Mouse (Mus musculus) kidney, adult 2 months (tissue): Measurements from ENCODE around the gene Traf5. TPM values are rescaled to one million over a fixed set of nuclear protein-coding genes. Genes with fewer than 3 reads are reported as not detected.
A peak's percentile ranks its signal among the peaks of the same experiment; 100 is the strongest.

Experiments used
- DNase-seq: peaks from one replicate; pipeline ENCODE4 v3.0.0; 2021
- H3K27ac ChIP-seq: fragments of 200-500 bp; 2 replicates; pipeline ENCODE4 v1.5.1; 2012; ENCODE audit warnings: low read depth, low read length, control low read depth, inconsistent platforms; ENCODE audit not compliant: insufficient read depth
- H3K27me3 ChIP-seq: fragments of 200-500 bp; replicated peaks from 2 replicates; pipeline ENCODE4 v1.6.1; 2012; ENCODE audit warnings: mild to moderate bottlenecking, moderate library complexity, low read length, inconsistent platforms; ENCODE audit not compliant: control insufficient read depth, insufficient read depth
- H3K36me3 ChIP-seq: fragments of 200-500 bp; 2 replicates; pipeline ENCODE4 v1.6.1; 2012; ENCODE audit warnings: mild to moderate bottlenecking, moderate library complexity, low read length, inconsistent platforms; ENCODE audit not compliant: control insufficient read depth, insufficient read depth
- H3K4me1 ChIP-seq: fragments of 200-500 bp; 2 replicates; pipeline ENCODE4 v1.6.1; 2011; ENCODE audit warnings: low read length; ENCODE audit not compliant: control insufficient read depth, insufficient read depth
- H3K4me3 ChIP-seq: fragments of 200-500 bp; 2 replicates; pipeline ENCODE4 v1.5.1; 2011; ENCODE audit warnings: mild to moderate bottlenecking, low read depth, low read length, control low read depth; ENCODE audit not compliant: insufficient read depth
- CTCF ChIP-seq: fragments of 200-500 bp; conservative IDR thresholded peaks from 2 replicates; pipeline ENCODE4 v1.5.1; 2011; ENCODE audit warnings: low read depth, mild to moderate bottlenecking, control low read depth, low read length, moderate library complexity, mixed read lengths; ENCODE audit not compliant: insufficient read depth, insufficient read length
- POLR2A ChIP-seq: fragments of 200-500 bp; IDR thresholded peaks from one replicate; pipeline ENCODE4 v1.6.1; 2011; ENCODE audit warnings: low read depth, low read length, control low read depth
- WGBS: fragments of 180-500 bp; shearing (Covaris S2); methylation state at CpG from one replicate; pipeline ENCODE4 v1.1.7; 2018; 5-methylcytosine and 5-hydroxymethylcytosine counted together
- polyA plus RNA-seq: library from polyadenylated mRNA; depleted of rRNA; stranded (reverse); fragments of >200 nt; gene quantifications from 2 replicates; pipeline ENCODE4 v1.2.3, GENCODE M21; 2012

The Traf5 gene
- polyA plus RNA-seq, 1 experiment, result 13.6 TPM

DNA sequence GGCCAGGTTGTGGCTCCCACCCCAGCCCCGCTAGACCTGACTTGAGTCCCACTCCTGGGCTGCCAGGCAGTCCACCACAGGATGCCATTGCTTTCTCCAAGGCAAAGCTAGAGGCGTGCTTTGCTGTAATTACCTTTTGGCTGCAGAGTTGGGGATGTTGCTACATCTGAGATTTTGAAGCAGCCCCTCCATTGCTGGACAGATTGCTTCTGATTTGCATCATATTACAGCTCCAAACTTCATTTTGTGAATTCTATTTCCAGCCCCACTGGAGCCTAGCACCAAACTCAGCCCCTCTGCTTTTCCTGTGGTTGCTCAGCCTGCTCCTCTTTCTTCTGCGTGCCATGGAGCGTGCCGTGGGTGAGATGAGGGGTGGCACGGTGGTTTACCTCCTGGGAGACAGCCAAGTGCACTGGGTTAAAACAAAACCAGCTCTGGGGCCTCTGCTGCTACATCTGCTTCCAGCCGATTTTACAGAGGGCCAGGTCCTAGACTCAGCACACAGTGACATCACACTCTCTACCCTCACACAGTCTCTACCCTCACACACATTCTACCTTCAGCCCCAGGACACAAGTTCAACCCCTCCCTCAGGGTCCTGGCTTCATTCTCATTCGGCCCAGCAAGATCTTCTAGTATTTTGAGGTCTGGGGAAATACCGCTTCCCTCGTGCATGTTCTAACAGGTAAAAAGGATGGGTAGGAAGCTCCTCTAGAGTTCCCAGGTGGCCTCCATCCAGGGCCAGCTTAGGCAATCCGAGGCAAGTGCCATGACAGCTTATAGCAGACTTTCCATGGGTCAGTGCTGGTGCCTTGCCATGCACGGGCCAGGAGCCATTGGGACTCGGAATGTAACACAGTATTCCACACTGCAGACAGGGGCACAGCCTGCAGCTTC lies 117.6 kb downstream of the Traf5 start:
- TF ChIP-seq POLR2A (no peak), CTCF (no peak)
- Histone ChIP-seq H3K27me3 (no peaks in the 10 kb centered on the region), H3K4me1 (peaks cover 5% of the 10 kb centered on the region; the same call in 1 of the 2 replicates), H3K4me3 (no peak overlapping the region), H3K27ac (no peak overlapping the region), H3K36me3 (no peaks in the 10 kb centered on the region)
- DNase-seq, result peak; percentile 82
- WGBS, result 43% methylated on average over 13 of the region's 13 CpGs

DNA sequence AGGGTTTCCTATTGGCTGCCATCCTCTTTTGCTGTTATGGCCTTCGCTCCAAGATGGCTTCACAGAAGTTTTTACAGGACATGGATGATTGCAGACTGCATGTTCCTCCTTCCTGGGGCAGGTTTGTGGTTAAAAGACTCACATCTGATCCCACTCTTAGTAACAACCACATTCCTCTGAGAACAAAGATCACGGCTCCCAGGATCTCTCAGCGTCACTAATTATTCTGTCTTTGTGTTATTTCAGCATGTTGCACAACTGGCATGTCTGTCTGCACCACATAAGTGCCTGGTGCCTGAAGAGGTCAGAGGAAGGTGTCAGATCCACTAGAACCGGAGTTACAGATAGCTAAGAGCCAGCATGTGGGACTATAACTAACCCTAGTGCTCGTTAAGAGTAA lies 122.4 kb downstream of the Traf5 start:
- peaks cover 7% of the 10 kb centered on the region; the same call in 1 of the 2 replicates for H3K4me1 ChIP-seq
- no peak overlapping the region for H3K4me3 ChIP-seq
- H3K27ac ChIP-seq, result no peak overlapping the region
- no peaks in the 10 kb centered on the region for H3K36me3 ChIP-seq
- TF ChIP-seq POLR2A (no peak), CTCF (no peak)
- no peaks in the 10 kb centered on the region for H3K27me3 ChIP-seq
- DNase-seq, result peak; percentile 34
- WGBS, result 58% methylated on average over 5 of the region's 5 CpGs

DNA sequence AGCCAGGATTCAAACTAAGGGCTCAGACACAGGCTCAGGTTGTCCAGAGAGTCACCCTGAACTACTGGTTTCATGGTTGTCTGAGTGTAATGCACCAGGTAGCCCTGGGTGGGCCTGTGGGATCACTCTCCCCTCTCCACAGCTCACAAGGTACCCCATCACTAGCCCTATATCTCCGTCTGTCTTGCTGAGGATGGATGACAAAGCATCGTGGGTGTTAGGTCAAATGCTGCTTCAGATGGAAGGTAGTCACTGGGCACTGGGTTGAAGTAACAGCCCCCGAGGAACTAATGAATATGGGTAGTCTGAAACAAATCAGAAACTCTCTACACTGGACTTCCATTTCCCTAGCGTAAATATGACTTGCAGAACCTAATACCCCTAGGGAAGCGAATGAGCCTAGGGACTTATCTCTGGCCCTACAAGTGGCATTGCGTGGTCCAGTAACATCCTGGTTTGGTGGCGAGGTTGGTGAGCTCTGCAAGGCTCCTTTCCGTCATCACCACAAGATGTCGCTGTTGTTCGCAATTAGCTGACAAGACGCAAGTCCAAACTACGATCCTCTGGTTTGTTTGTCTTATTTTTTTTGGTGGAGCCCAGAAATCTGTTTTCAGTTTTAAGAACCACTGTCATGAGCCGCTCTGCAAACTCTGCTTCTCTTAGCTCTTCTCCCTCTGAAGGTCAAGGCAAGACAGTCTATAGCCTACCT lies 127.4 kb downstream of the Traf5 start:
- Histone ChIP-seq H3K36me3 (no peaks in the 10 kb centered on the region), H3K4me1 (peaks cover 14% of the 10 kb centered on the region; the same call in 1 of the 2 replicates), H3K27me3 (no peaks in the 10 kb centered on the region), H3K27ac (peak overlapping the region; percentile 18; the same call in 1 of the 2 replicates), H3K4me3 (no peak overlapping the region)
- TF ChIP-seq POLR2A (no peak), CTCF (peak; percentile 95)
- DNase-seq, result peak; percentile 90
- 10% methylated on average over 13 of the region's 13 CpGs for WGBS

DNA sequence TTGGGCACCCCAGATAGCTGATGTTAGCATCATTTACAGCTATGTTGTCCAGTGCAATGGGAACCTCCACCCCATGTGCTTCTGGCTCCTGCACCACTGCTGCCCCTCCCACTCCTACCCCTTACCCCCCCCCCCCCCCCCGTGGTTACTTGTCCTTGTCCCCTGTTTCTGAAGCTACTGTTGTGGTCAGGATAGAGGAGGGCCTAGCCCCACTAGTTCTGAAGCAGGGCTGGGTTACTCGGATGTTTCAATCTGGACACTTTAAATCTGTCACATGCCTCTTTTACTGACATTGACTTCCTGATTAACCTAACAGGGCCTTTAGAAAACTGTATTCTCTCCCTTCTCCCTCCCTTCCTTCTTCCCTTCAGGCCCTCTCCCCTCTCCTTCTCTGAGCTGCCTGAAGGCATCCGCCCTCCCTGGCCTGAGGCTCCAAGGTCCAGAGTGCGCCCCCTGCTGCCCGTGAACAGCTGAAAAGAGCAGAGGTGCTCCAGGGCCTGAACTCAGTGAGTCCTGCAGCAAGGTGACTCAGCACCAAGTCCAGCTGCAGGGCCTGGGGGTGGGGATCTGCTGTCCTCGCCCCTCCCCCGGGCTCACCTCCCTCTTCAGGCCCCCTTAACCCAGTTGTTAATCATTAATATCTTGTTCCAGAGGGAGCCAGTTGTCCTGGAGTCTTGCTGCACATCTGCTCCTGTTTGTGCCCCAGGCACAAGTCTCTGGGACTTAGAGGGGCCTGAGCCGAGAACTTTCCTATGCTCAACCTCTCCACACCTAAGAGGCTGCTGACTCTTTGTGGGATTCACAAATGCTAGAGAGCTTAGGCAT lies 128.2 kb downstream of the Traf5 start:
- DNase-seq, result peak; percentile 96
- peak overlapping the region; percentile 18; the same call in 1 of the 2 replicates for H3K27ac ChIP-seq
- no peak overlapping the region for H3K4me3 ChIP-seq
- H3K4me1 ChIP-seq, result peaks cover 11% of the 10 kb centered on the region; the same call in 1 of the 2 replicates
- H3K27me3 ChIP-seq, result no peaks in the 10 kb centered on the region
- TF ChIP-seq CTCF (peak; percentile 90), POLR2A (no peak)
- no peaks in the 10 kb centered on the region for H3K36me3 ChIP-seq
- WGBS, result 19% methylated on average over 8 of the region's 8 CpGs

DNA sequence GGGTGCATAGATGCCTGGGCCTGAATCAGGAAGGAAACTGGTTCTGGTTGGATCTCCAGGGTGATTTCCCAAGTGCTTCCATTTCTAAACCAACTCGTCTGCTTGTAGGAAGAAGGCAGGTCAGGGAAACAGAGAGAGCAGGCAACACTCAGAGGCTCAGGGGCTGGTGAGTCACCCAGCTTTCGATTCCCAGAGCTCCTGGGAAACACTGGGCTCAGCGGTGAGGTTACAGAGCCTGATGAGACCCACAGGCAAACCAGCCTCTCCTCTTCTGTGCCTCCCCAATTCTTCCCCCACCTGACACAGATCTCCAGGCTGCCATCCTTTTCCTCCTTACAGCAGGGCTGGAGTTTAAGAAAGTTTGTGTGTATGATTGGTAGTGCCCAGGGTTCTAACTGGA lies 128.9 kb downstream of the Traf5 start:
- Histone ChIP-seq H3K36me3 (no peaks in the 10 kb centered on the region), H3K27ac (peak overlapping the region; percentile 0; the same call in 1 of the 2 replicates), H3K27me3 (no peaks in the 10 kb centered on the region), H3K4me3 (no peak overlapping the region), H3K4me1 (peaks cover 11% of the 10 kb centered on the region; the same call in 1 of the 2 replicates)
- TF ChIP-seq CTCF, result no peak
- no peak for TF ChIP-seq POLR2A
- WGBS, result 50% methylated on average over 3 of the region's 3 CpGs
- DNase-seq, result no peak

DNA sequence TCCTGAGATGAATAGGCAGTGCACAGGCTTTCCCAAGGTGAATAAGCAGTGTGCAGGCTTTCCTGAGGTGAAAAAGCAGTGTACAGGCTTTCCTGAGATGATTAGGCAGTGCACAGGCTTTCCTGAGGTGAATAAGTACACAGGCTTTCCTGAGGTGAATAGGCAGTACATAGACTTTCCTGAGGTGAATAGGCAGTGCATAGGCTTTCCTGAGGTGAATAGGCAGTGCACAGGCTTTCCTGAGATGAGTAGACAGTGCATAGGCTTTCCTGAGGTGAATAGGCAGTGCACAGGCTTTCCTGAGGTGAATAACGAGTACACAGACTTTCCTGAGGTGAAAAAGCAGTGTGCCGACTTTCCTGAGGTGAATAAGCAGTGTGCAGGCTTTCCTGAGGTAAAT lies 131.4 kb downstream of the Traf5 start:
- 72% methylated on average over 2 of the region's 2 CpGs for WGBS
- Histone ChIP-seq H3K27ac (no peak overlapping the region), H3K27me3 (no peaks in the 10 kb centered on the region), H3K4me1 (peaks cover 19% of the 10 kb centered on the region), H3K36me3 (no peaks in the 10 kb centered on the region), H3K4me3 (no peak overlapping the region)
- DNase-seq, result no peak
- TF ChIP-seq CTCF, result no peak
- TF ChIP-seq POLR2A, result no peak

DNA sequence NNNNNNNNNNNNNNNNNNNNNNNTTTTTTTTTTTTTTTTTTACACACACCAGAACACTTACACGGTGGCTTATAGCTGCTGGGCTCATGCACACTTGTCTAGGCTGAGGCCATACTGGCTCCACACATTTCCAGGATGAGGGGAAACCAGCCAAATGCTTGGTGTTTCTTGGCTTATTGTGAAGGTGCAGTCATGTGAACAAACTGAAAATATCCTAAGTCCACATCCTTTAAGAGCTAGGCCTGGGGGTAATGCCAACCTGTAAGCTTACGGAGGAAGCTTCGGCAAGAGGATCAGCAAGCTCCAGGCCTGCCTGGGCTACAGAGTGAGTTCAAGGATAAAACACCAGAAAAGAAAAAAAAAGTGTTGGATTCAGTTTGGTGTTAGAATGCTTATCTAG lies 135.0 kb downstream of the Traf5 start:
- Histone ChIP-seq H3K27ac (peak overlapping the region; percentile 93), H3K36me3 (no peaks in the 10 kb centered on the region), H3K4me3 (no peak overlapping the region), H3K27me3 (no peaks in the 10 kb centered on the region), H3K4me1 (peaks cover 21% of the 10 kb centered on the region)
- WGBS, result 9% methylated on average over 2 of the region's 3 CpGs
- TF ChIP-seq POLR2A (no peak), CTCF (no peak)
- peak; percentile 90 for DNase-seq
